Mouse (Mus musculus) lung, embryonic 16.5 days (tissue): ENCODE measurements around the gene Rgs6. TPM values are rescaled to one million over a fixed set of nuclear protein-coding genes. Genes with fewer than 3 reads are reported as not detected.

ENCODE experiments used
- ATAC-seq: fragments of 200-750 bp; cut with Nextera tagmentation; 2 replicates; pipeline ENCODE4 v1.8.0; 2017; ENCODE audit warnings: low read depth, mild to moderate bottlenecking, moderate library complexity
- H3K27ac ChIP-seq: fragments of 300-500 bp; sonication (generic); 2 replicates; pipeline ENCODE4 v1.5.1; 2014; ENCODE audit warnings: mild to moderate bottlenecking, control low read depth, low read length
- H3K27me3 ChIP-seq: fragments of 300-500 bp; sonication (generic); 2 replicates; pipeline ENCODE4 v1.6.1; 2014; ENCODE audit warnings: low read depth, low read length, mixed read lengths; ENCODE audit not compliant: control insufficient read depth, insufficient read depth
- H3K36me3 ChIP-seq: fragments of 300-500 bp; sonication (generic); 2 replicates; pipeline ENCODE4 v1.6.1; 2014; ENCODE audit warnings: low read length; ENCODE audit not compliant: control insufficient read depth, insufficient read depth
- H3K4me1 ChIP-seq: fragments of 300-500 bp; sonication (generic); replicated peaks from 2 replicates; pipeline ENCODE4 v1.6.1; 2014; ENCODE audit warnings: low read length, mixed read lengths; ENCODE audit not compliant: control insufficient read depth, insufficient read depth
- H3K4me2 ChIP-seq: fragments of 300-500 bp; sonication (generic); 2 replicates; pipeline ENCODE4 v1.6.1; 2014; ENCODE audit warnings: low read depth, low read length, control low read depth
- H3K4me3 ChIP-seq: fragments of 300-500 bp; sonication (generic); 2 replicates; pipeline ENCODE4 v1.5.1; 2014; ENCODE audit warnings: mild to moderate bottlenecking, low read length, control low read depth
- H3K9ac ChIP-seq: fragments of 300-500 bp; sonication (generic); 2 replicates; pipeline ENCODE4 v1.6.1; 2014; ENCODE audit warnings: low read length, control low read depth
- H3K9me3 ChIP-seq: fragments of 300-500 bp; sonication (generic); 2 replicates; pipeline ENCODE4 v1.6.1; 2016; ENCODE audit warnings: low read length; ENCODE audit not compliant: control insufficient read depth
- WGBS: fragments of 180-500 bp; shearing (Covaris S2); extraction: QIAGEN DNeasy Blood & Tissue Kit; methylation state at CpG from one replicate; pipeline ENCODE4 v1.1.7; 2014; 5-methylcytosine and 5-hydroxymethylcytosine counted together
- polyA plus RNA-seq: library from polyadenylated mRNA; unstranded; fragments of >200 nt; fragmentation: Nextera tagmentation; extraction: Ambion mirVana; gene quantifications from 2 replicates; pipeline ENCODE4 v1.2.1, GENCODE M21; 2015

The Rgs6 gene
- polyA plus RNA-seq, 1 experiment from 2014 or later, result 3.0 TPM

DNA sequence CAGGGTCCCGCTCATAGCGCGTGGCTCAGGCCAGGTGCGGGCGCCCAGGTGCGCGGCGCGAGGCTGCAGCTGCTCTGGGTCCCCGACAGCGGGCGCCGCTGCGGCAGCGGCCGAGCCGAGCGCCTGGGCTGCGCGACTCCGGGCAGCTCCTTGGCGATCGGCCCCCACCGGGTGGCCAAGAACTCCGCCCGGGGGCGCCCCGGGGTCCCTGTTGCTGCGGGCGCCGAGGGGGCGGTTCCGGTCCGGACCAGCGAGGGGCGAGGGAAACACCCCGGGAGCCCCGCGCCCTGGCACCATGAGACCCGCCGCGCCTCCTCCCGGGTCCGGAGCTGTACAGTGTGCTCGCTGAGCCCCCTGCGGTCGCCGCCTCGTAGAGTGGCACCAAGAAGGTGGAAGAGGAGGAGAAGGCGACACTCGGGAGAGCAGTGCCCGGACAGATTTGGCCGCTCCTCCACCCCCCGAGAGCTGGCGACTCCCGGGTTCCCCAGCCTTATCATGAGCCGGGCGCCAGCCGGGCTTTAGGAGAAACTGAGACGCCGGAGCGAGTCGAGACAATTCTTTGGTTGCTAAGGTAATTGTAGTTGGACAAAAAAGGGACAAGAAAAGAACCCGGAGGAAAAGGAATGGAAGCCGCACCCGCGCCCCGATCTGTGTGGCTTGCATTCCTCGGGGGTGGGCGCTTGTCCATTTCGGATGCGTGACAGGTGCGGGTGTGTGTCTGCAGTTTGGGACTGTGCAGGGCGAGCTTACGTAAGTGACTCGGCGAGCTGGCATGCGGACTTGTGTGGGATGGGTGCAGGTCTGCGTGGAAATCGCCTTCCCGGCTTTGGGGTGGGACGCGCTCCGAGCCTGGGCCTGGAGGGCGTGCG lies 29.0 kb downstream of the Rgs6 start:
- H3K27ac ChIP-seq, result no peak overlapping the region
- peak; percentile 66 for ATAC-seq
- peaks cover 4% of the 10 kb centered on the region for H3K4me1 ChIP-seq
- no peaks in the 10 kb centered on the region for H3K9me3 ChIP-seq
- peaks cover 31% of the 10 kb centered on the region for H3K27me3 ChIP-seq
- H3K4me2 ChIP-seq, result peak overlapping the region; percentile 95
- H3K9ac ChIP-seq, result peak overlapping the region; percentile 59
- peak overlapping the region; percentile 57 for H3K4me3 ChIP-seq
- WGBS, result 1% methylated on average over 69 of the region's 86 CpGs
- H3K36me3 ChIP-seq, result no peaks in the 10 kb centered on the region

DNA sequence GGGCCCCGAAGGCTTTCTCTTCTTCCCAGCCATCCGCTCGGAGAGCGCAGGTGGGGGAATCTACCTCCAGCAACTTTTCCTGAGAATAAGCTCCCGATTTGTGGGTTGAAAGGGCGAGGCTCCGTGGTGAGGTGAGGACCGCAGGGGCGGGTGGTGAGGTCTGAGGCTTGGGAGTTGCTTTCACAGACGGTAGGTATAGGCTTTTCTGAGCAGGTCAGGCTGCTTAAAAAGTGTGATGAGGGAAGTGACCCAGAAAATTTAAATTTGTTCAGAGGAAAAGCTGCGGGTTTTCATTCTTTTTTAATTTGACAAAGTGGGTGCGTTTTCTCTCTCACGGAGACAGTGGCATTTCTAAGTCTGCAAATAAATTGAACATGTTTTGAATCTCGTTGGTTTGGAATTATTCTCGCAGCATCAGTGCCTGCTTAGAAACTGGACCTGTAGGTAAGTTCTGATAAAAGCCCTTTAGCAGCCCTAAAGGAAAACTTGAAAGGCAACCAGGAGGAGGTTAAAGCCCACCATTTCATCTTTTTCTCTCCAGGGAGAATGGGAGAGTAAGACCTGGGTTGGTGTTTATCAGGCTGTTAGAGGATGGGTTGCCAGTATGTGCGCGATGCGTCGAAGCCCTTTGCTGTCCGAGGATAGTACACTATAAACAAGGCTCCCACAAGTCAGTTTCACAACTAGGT lies 29.7 kb downstream of the Rgs6 start:
- peak overlapping the region; percentile 95 for H3K4me2 ChIP-seq
- no peak overlapping the region for H3K27ac ChIP-seq
- H3K4me1 ChIP-seq, result peaks cover 4% of the 10 kb centered on the region
- H3K9ac ChIP-seq, result peak overlapping the region; percentile 59
- no peaks in the 10 kb centered on the region for H3K9me3 ChIP-seq
- ATAC-seq, result no peak
- peak overlapping the region; percentile 57 for H3K4me3 ChIP-seq
- H3K36me3 ChIP-seq, result no peaks in the 10 kb centered on the region
- WGBS, result 12% methylated on average over 20 of the region's 20 CpGs
- H3K27me3 ChIP-seq, result peaks cover 31% of the 10 kb centered on the region

DNA sequence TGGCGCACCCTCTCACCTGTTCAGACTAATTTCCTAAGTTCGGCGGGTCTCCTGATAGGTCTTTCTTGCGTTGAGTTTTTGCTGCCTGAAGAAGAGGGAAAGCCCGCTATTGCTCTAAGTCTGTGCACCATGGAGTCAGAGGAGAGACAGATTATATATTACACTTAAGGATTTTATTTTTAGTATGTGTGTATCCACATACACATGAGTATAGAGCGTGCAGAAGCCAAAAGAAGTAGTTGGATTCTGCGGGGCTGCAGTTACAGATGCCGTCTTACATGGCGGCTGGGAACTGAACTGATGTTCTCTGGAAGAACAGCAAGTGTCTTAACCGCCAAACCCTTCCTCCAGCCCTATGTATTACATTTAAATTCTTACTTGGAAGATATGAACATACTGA lies 52.3 kb downstream of the Rgs6 start:
- H3K4me2 ChIP-seq, result no peak overlapping the region
- H3K27ac ChIP-seq, result no peak overlapping the region
- no peaks in the 10 kb centered on the region for H3K9me3 ChIP-seq
- no peak overlapping the region for H3K9ac ChIP-seq
- no peak for ATAC-seq
- WGBS, result 91% methylated on average over 10 of the region's 10 CpGs
- no peak overlapping the region for H3K4me3 ChIP-seq
- H3K4me1 ChIP-seq, result no peaks in the 10 kb centered on the region
- no peaks in the 10 kb centered on the region for H3K27me3 ChIP-seq
- no peaks in the 10 kb centered on the region for H3K36me3 ChIP-seq

DNA sequence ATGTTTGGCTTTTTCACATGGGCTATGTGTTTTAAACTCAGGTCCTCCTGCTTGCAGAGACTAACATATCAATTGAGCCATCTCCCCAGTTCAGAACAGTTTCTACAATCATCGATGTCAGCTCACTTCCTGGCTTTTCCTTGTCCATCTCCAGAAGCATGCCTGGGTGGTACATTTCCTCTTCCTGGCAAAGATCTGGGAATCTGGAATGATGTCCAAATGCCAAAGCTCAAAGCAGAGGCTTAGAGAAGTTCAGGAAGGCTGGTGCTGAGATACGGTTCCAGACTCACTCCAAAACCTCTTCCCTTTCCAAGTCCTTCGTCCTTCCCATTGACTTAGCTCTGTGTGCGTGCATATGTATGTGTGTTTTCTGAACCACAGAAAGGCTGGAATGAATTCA lies 59.8 kb downstream of the Rgs6 start:
- WGBS, result 86% methylated on average over 4 of the region's 4 CpGs
- no peak overlapping the region for H3K4me2 ChIP-seq
- H3K27ac ChIP-seq, result no peak overlapping the region
- no peak overlapping the region for H3K9ac ChIP-seq
- no peaks in the 10 kb centered on the region for H3K36me3 ChIP-seq
- ATAC-seq, result no peak
- H3K4me1 ChIP-seq, result peaks cover 8% of the 10 kb centered on the region; the same call in 1 of the 2 replicates
- H3K27me3 ChIP-seq, result no peaks in the 10 kb centered on the region
- H3K4me3 ChIP-seq, result no peak overlapping the region
- H3K9me3 ChIP-seq, result no peaks in the 10 kb centered on the region

DNA sequence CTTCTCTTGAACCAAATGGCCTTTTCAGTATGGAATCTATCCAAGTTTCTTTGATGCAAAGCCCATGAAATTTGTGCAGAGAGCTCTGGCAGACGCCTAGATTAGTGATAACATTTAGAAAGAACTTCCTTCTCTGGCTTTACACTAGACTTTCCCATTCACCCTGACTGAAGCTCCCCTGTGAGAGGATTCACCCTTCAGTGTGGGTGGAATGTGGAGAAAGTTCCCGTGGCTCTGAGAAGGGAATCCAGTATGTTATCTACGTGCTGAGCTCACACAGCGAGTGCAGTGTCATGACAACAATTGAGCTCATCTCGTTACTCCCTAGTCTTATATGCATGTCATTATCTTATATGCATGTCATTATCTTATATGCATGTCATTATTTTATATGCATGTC lies 61.9 kb downstream of the Rgs6 start:
- H3K9ac ChIP-seq, result no peak overlapping the region
- no peak for ATAC-seq
- peaks cover 8% of the 10 kb centered on the region; the same call in 1 of the 2 replicates for H3K4me1 ChIP-seq
- H3K27ac ChIP-seq, result no peak overlapping the region
- H3K4me2 ChIP-seq, result no peak overlapping the region
- H3K27me3 ChIP-seq, result no peaks in the 10 kb centered on the region
- H3K9me3 ChIP-seq, result peaks cover 2% of the 10 kb centered on the region; the same call in 1 of the 2 replicates
- no peak overlapping the region for H3K4me3 ChIP-seq
- 40% methylated on average over 5 of the region's 5 CpGs for WGBS
- no peaks in the 10 kb centered on the region for H3K36me3 ChIP-seq

DNA sequence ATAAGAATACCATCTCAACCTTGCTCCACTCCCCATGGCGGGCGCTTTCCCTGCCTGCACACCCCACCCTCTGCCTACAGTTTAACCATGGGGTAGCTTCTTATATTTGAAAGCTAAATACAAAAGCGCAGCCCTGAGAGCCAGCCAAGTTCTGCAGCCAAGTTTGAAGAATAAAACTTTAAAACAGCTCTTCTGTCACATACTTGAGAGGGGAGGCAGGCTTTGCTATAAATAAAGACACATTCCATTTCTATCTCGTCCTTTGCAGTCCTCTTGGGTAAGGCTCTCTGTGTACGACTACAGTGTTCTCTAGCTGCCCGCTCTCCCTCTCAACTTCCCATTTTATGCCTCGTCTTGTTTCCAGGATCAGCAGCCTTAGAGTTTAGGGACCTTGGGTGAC lies 76.5 kb downstream of the Rgs6 start:
- 19% methylated on average over 7 of the region's 7 CpGs for WGBS
- Histone ChIP-seq H3K4me2 (peak overlapping the region; percentile 7; the same call in 1 of the 2 replicates), H3K27me3 (no peaks in the 10 kb centered on the region), H3K27ac (peak overlapping the region; percentile 51), H3K4me3 (no peak overlapping the region), H3K9ac (no peak overlapping the region), H3K9me3 (no peaks in the 10 kb centered on the region), H3K36me3 (no peaks in the 10 kb centered on the region), H3K4me1 (no peaks in the 10 kb centered on the region)
- ATAC-seq, result peak; percentile 89

DNA sequence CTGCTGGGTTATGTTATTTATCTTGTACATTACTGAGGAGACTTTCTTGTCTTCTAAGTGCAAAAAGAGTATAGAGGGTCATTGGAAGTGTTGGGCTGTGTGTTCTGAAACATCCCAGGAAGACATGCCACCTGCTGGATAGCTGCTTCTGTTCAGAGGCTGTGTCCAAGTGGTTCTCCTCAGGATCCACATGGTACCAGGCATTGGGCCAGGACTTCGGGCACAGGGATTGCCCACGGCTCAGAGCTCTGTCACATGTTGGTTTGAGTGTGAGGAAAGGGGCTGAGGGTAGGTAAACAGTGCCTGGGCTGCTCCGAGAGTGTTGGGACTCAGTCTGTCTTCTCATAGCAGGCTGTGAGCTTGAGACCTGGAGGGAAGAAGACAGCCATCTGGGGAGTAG lies 79.3 kb downstream of the Rgs6 start:
- WGBS, result 51% methylated on average over 3 of the region's 3 CpGs
- no peaks in the 10 kb centered on the region for H3K4me1 ChIP-seq

DNA sequence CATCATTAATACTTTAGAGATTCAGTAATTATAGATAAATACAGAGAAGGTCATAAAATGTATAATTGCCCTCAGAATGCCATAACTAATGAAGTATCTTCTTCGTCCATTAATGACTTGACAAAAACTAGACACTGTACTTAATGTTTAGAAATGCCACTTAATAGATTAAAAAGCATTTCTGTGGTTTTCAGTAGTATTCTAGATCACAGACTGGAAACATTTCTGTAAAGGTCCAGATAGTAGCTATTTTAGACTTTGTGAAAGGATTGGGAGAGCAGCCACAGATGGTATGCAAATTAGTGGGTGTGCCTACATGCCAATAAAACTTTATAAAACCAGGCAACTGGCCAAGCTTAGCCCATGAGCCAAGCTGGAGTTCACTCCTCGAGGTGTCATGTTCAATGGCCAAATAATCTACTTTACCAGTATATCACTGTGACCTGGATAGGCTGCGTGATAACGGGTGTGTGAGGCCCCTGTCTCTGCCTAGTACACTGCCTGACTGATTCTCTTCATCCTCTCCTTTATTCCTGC lies 82.2 kb downstream of the Rgs6 start:
- Histone ChIP-seq H3K27ac (no peak overlapping the region), H3K4me1 (no peaks in the 10 kb centered on the region), H3K27me3 (no peaks in the 10 kb centered on the region), H3K4me3 (no peak overlapping the region), H3K9me3 (no peaks in the 10 kb centered on the region), H3K9ac (no peak overlapping the region), H3K4me2 (no peak overlapping the region), H3K36me3 (no peaks in the 10 kb centered on the region)
- 46% methylated on average over 4 of the region's 4 CpGs for WGBS
- ATAC-seq, result 0 out of 2 replicates have a peak, but pooled peaks have one; percentile 10

More for the DNA sequence above, 79.3 kb downstream of the Rgs6 start:
- ATAC-seq, result no peak
- no peak overlapping the region for H3K4me2 ChIP-seq
- H3K9ac ChIP-seq, result no peak overlapping the region
- no peak overlapping the region for H3K27ac ChIP-seq
- no peaks in the 10 kb centered on the region for H3K36me3 ChIP-seq
- no peaks in the 10 kb centered on the region for H3K9me3 ChIP-seq
- H3K4me3 ChIP-seq, result no peak overlapping the region
- no peaks in the 10 kb centered on the region for H3K27me3 ChIP-seq

DNA sequence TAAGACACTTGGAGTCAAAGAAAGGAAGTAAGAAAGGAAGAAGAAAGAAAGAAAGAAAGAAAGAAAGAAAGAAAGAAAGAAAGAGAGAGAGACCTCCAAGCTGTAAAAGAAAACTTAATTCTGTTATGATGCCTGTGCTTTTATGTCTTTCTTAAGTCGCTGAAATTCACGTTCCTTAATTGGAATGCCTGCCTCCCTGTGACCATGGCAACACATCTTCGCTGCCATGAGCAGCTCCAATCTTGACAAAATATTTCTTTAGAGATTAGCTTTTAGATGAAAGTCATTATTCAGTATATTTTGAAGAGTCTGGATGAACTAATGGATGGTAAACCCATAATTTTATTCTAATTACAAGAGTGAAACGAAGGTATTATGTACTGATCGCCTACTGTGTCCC lies 83.5 kb downstream of the Rgs6 start:
- WGBS, result 83% methylated on average over 5 of the region's 5 CpGs
- no peak overlapping the region for H3K27ac ChIP-seq
- ATAC-seq, result no peak
- H3K4me1 ChIP-seq, result no peaks in the 10 kb centered on the region
- H3K4me2 ChIP-seq, result no peak overlapping the region
- no peaks in the 10 kb centered on the region for H3K27me3 ChIP-seq
- H3K4me3 ChIP-seq, result no peak overlapping the region
- H3K36me3 ChIP-seq, result no peaks in the 10 kb centered on the region
- no peak overlapping the region for H3K9ac ChIP-seq
- H3K9me3 ChIP-seq, result no peaks in the 10 kb centered on the region
